Mouse (Mus musculus): Measurements from ENCODE around the gene Lta. TPM values are rescaled to one million over a fixed set of nuclear protein-coding genes. Genes with fewer than 3 reads are reported as not detected.

The Lta gene
- polyA plus RNA-seq, 1 experiment = 26.8 TPM

- no peak for TF ChIP-seq CTCF (IDR thresholded peaks at IDR 0.05; ENCODE audit: extremely low read depth, insufficient read depth, insufficient read length, insufficient replicate concordance)
- no peak for TF ChIP-seq POLR2A (IDR thresholded peaks at IDR 0.05; ENCODE audit: low read depth, low read length)
- peak overlapping the region; percentile 84 for H3K27ac ChIP-seq (ENCODE audit: insufficient read depth, low read length)
- no peaks in the 10 kb centered on the region for H3K36me3 ChIP-seq (ENCODE audit: control insufficient read depth, insufficient read depth, low read length)
- no peak for DNase-seq (ENCODE audit: low read depth in 1 of 2, low spot score in 2 of 2)
- H3K4me1 ChIP-seq (ENCODE audit: control insufficient read depth, insufficient read depth, insufficient read length) = peaks cover 44% of the 10 kb centered on the region
- 56% methylated on average over 3 of the region's 3 CpGs for WGBS
- H3K27me3 ChIP-seq (ENCODE audit: control insufficient read depth, insufficient read depth, low read length) = no peaks in the 10 kb centered on the region
- H3K4me3 ChIP-seq (ENCODE audit: extremely low read depth, insufficient read depth, insufficient read length) = no peak overlapping the region
Measured at GRCm38 (mm10) chr17:35210593-35210992, 5.4 kb upstream of the Lta start.

GRCm38 (mm10) chr17:35209785-35210535, 4.8 kb upstream of the Lta start:
- WGBS = 10% methylated on average over 12 of the region's 12 CpGs
- peak; percentile 73 to 84 for DNase-seq (ENCODE audit: low read depth in 1 of 2, low spot score in 2 of 2)
- TF ChIP-seq POLR2A (IDR thresholded peaks at IDR 0.05; ENCODE audit: low read depth, low read length) = no peak
- TF ChIP-seq CTCF (IDR thresholded peaks at IDR 0.05; ENCODE audit: extremely low read depth, insufficient read depth, insufficient read length, insufficient replicate concordance) = no peak
- Histone ChIP-seq H3K36me3 (ENCODE audit: control insufficient read depth, insufficient read depth, low read length) (no peaks in the 10 kb centered on the region), H3K4me1 (ENCODE audit: control insufficient read depth, insufficient read depth, insufficient read length) (peaks cover 38% of the 10 kb centered on the region), H3K4me3 (ENCODE audit: extremely low read depth, insufficient read depth, insufficient read length) (peak overlapping the region; percentile 5; the same call in 1 of the 2 replicates), H3K27ac (ENCODE audit: insufficient read depth, low read length) (peak overlapping the region; percentile 84), H3K27me3 (ENCODE audit: control insufficient read depth, insufficient read depth, low read length) (no peaks in the 10 kb centered on the region)

- DNase-seq (ENCODE audit: low read depth in 1 of 2, low spot score in 2 of 2) = peak in 1 of 2 experiments; percentile 44
- Histone ChIP-seq H3K4me1 (ENCODE audit: control insufficient read depth, insufficient read depth, insufficient read length) (peaks cover 30% of the 10 kb centered on the region), H3K4me3 (ENCODE audit: extremely low read depth, insufficient read depth, insufficient read length) (peak overlapping the region; percentile 62; the same call in 1 of the 2 replicates), H3K27ac (ENCODE audit: insufficient read depth, low read length) (peak overlapping the region; percentile 90), H3K27me3 (ENCODE audit: control insufficient read depth, insufficient read depth, low read length) (no peaks in the 10 kb centered on the region), H3K36me3 (ENCODE audit: control insufficient read depth, insufficient read depth, low read length) (no peaks in the 10 kb centered on the region)
- TF ChIP-seq CTCF (IDR thresholded peaks at IDR 0.05; ENCODE audit: extremely low read depth, insufficient read depth, insufficient read length, insufficient replicate concordance) = no peak
- no peak for TF ChIP-seq POLR2A (IDR thresholded peaks at IDR 0.05; ENCODE audit: low read depth, low read length)
- 26% methylated on average over 10 of the region's 10 CpGs for WGBS
Measured at GRCm38 (mm10) chr17:35205380-35205769, 224 bp upstream of the Lta start.

- 88% methylated on average over 4 of the region's 4 CpGs for WGBS
- Histone ChIP-seq H3K27ac (ENCODE audit: insufficient read depth, low read length) (peak overlapping the region; percentile 69; the same call in 1 of the 2 replicates), H3K4me1 (ENCODE audit: control insufficient read depth, insufficient read depth, insufficient read length) (peaks cover 24% of the 10 kb centered on the region), H3K4me3 (ENCODE audit: extremely low read depth, insufficient read depth, insufficient read length) (peak overlapping the region; percentile 25; the same call in 1 of the 2 replicates), H3K36me3 (ENCODE audit: control insufficient read depth, insufficient read depth, low read length) (peaks cover 3% of the 10 kb centered on the region; the same call in 1 of the 2 replicates), H3K27me3 (ENCODE audit: control insufficient read depth, insufficient read depth, low read length) (no peaks in the 10 kb centered on the region)
- no peak for TF ChIP-seq CTCF (IDR thresholded peaks at IDR 0.05; ENCODE audit: extremely low read depth, insufficient read depth, insufficient read length, insufficient replicate concordance)
- no peak for TF ChIP-seq POLR2A (IDR thresholded peaks at IDR 0.05; ENCODE audit: low read depth, low read length)
- no peak for DNase-seq (ENCODE audit: low read depth in 1 of 2, low spot score in 2 of 2)
Measured at GRCm38 (mm10) chr17:35202442-35202841, 2.7 kb downstream of the Lta start.

- 4% methylated on average over 13 of the region's 13 CpGs for WGBS
- peak; percentile 93 for TF ChIP-seq POLR2A (IDR thresholded peaks at IDR 0.05; ENCODE audit: low read depth, low read length)
- TF ChIP-seq CTCF (IDR thresholded peaks at IDR 0.05; ENCODE audit: extremely low read depth, insufficient read depth, insufficient read length, insufficient replicate concordance) = no peak
- peak in 1 of 2 experiments; percentile 73 for DNase-seq (ENCODE audit: low read depth in 1 of 2, low spot score in 2 of 2)
- Histone ChIP-seq H3K4me1 (ENCODE audit: control insufficient read depth, insufficient read depth, insufficient read length) (peaks cover 24% of the 10 kb centered on the region), H3K27me3 (ENCODE audit: control insufficient read depth, insufficient read depth, low read length) (no peaks in the 10 kb centered on the region), H3K27ac (ENCODE audit: insufficient read depth, low read length) (peak within 1 kb of the TSS; percentile 69), H3K4me3 (ENCODE audit: extremely low read depth, insufficient read depth, insufficient read length) (peak within 1 kb of the TSS; percentile 63), H3K36me3 (ENCODE audit: control insufficient read depth, insufficient read depth, low read length) (peaks cover 3% of the 10 kb centered on the region; the same call in 1 of the 2 replicates)
Measured at GRCm38 (mm10) chr17:35201787-35202186, 3.4 kb downstream of the Lta start, which contains the start of gene Tnf. TSS of gene Tnf (minus strand) at chr17:35202007.

GRCm38 (mm10) chr17:35201128-35201527, 4.0 kb downstream of the Lta start:
- Histone ChIP-seq H3K4me3 (ENCODE audit: extremely low read depth, insufficient read depth, insufficient read length) (peak overlapping the region; percentile 63), H3K36me3 (ENCODE audit: control insufficient read depth, insufficient read depth, low read length) (peaks cover 5% of the 10 kb centered on the region), H3K27ac (ENCODE audit: insufficient read depth, low read length) (peak overlapping the region; percentile 69), H3K27me3 (ENCODE audit: control insufficient read depth, insufficient read depth, low read length) (no peaks in the 10 kb centered on the region), H3K4me1 (ENCODE audit: control insufficient read depth, insufficient read depth, insufficient read length) (peaks cover 26% of the 10 kb centered on the region)
- WGBS = 6% methylated on average over 11 of the region's 11 CpGs
- TF ChIP-seq CTCF (IDR thresholded peaks at IDR 0.05; ENCODE audit: extremely low read depth, insufficient read depth, insufficient read length, insufficient replicate concordance) (no peak), POLR2A (IDR thresholded peaks at IDR 0.05; ENCODE audit: low read depth, low read length) (no peak)
- DNase-seq (ENCODE audit: low read depth in 1 of 2, low spot score in 2 of 2) = peak in 1 of 2 experiments; percentile 50

GRCm38 (mm10) chr17:35200398-35200797, 4.8 kb downstream of the Lta start:
- peak; percentile 68 to 75 for DNase-seq (ENCODE audit: low read depth in 1 of 2, low spot score in 2 of 2)
- Histone ChIP-seq H3K36me3 (ENCODE audit: control insufficient read depth, insufficient read depth, low read length) (peaks cover 11% of the 10 kb centered on the region), H3K27ac (ENCODE audit: insufficient read depth, low read length) (peak overlapping the region; percentile 69), H3K27me3 (ENCODE audit: control insufficient read depth, insufficient read depth, low read length) (no peaks in the 10 kb centered on the region), H3K4me3 (ENCODE audit: extremely low read depth, insufficient read depth, insufficient read length) (peak overlapping the region; percentile 63), H3K4me1 (ENCODE audit: control insufficient read depth, insufficient read depth, insufficient read length) (peaks cover 26% of the 10 kb centered on the region)
- WGBS = 8% methylated on average over 11 of the region's 11 CpGs
- TF ChIP-seq POLR2A (IDR thresholded peaks at IDR 0.05; ENCODE audit: low read depth, low read length) (no peak), CTCF (IDR thresholded peaks at IDR 0.05; ENCODE audit: extremely low read depth, insufficient read depth, insufficient read length, insufficient replicate concordance) (no peak)

Measured in spleen, adult 2 months (tissue).